Mouse (Mus musculus) MEL (cell line): ENCODE measurements around the gene Gm16430. TPM values are rescaled to one million over a fixed set of nuclear protein-coding genes. Genes with fewer than 3 reads are reported as not detected.
"Not testable (repeated sequence)": the region's sequence is repeated elsewhere in the genome, so short reads cannot be mapped to it uniquely, and the experiment has no call there.

Experiments used
- DNase-seq: peaks from one replicate; pipeline ENCODE4 v3.0.0; 2011; ENCODE audit warnings: low read depth, low spot score
- H3K27ac ChIP-seq: 2 replicates; pipeline ENCODE4 v1.5.1; 2012; ENCODE audit warnings: low read depth, mild to moderate bottlenecking, control low read depth, low read length, moderate library complexity; ENCODE audit not compliant: control insufficient read depth
- H3K27me3 ChIP-seq, 2 experiments: fragments of 150-350 bp in 1 of 2; sonication (generic) in 1 of 2; 2 replicates each; pipeline ENCODE4 v1.6.1; 2012; ENCODE audit warnings: low read length in 2 of 2, mild to moderate bottlenecking in 2 of 2, improper control_type of control experiment in 1 of 2, moderate library complexity in 1 of 2; ENCODE audit not compliant: insufficient read depth in 2 of 2, control insufficient read depth in 1 of 2
- H3K36me3 ChIP-seq, 2 experiments: 2 replicates each; pipeline ENCODE4 v1.6.1; 2012 to 2014; ENCODE audit warnings: low read length in 2 of 2, improper control_type of control experiment in 1 of 2, inconsistent platforms in 1 of 2, mild to moderate bottlenecking in 1 of 2; ENCODE audit not compliant: insufficient read depth in 2 of 2, control insufficient read depth in 1 of 2
- H3K4me1 ChIP-seq, 2 experiments: fragments of 150-350 bp in 1 of 2; sonication (generic) in 1 of 2; 2 replicates each; pipeline ENCODE4 v1.6.1; 2012; ENCODE audit warnings: low read length in 2 of 2, improper control_type of control experiment in 1 of 2, mild to moderate bottlenecking in 1 of 2; ENCODE audit not compliant: insufficient read depth in 2 of 2, control insufficient read depth in 1 of 2
- H3K4me3 ChIP-seq, 2 experiments: fragments of 150-350 bp in 1 of 2; sonication (generic) in 1 of 2; 2 replicates each; pipeline ENCODE4 v1.5.1; 2012; ENCODE audit warnings: low read depth in 2 of 2, low read length in 2 of 2, mild to moderate bottlenecking in 2 of 2, moderate library complexity in 2 of 2, control low read depth in 1 of 2, improper control_type of control experiment in 1 of 2; ENCODE audit not compliant: control insufficient read depth in 1 of 2, insufficient read depth in 1 of 2
- H3K79me2 ChIP-seq: 2 replicates; pipeline ENCODE4 v1.6.1; 2012; ENCODE audit warnings: mild to moderate bottlenecking, low read length, moderate library complexity; ENCODE audit not compliant: control insufficient read depth, poor library complexity, insufficient read depth
- H3K9ac ChIP-seq: 2 replicates; pipeline ENCODE4 v1.6.1; 2012; ENCODE audit warnings: low read depth, mild to moderate bottlenecking, control low read depth, low read length, moderate library complexity; ENCODE audit not compliant: control insufficient read depth, poor library complexity, severe bottlenecking
- H3K9me3 ChIP-seq: fragments of 150-350 bp; sonication (generic); replicated peaks from 2 replicates; pipeline ENCODE4 v1.6.1; 2012; ENCODE audit warnings: mild to moderate bottlenecking, low read length, improper control_type of control experiment, moderate library complexity; ENCODE audit not compliant: insufficient read depth
- polyA plus RNA-seq, 2 experiments: library from polyadenylated mRNA; stranded (reverse) in 1 of 2; unstranded in 1 of 2; fragments of >175 nt in 1 of 2; fragments of >200 nt in 1 of 2; gene quantifications; 2 replicates each; pipeline versions ENCODE4 v1.2.1 to v1.2.4; 2012; ENCODE audit warnings: low replicate concordance in 2 of 2, low read depth in 1 of 2; ENCODE audit not compliant: insufficient read length in 2 of 2, insufficient read depth in 1 of 2, missing spikeins in 1 of 2
- total RNA-seq: library from RNA; depleted of rRNA; stranded (reverse); fragments of 300-350 nt; gene quantifications from 2 replicates; pipeline ENCODE4 v1.2.3, GENCODE M21; 2012; rRNA removed

The Gm16430 gene
- total RNA-seq: not detected in 2 replicates
- not detected for polyA plus RNA-seq

DNA sequence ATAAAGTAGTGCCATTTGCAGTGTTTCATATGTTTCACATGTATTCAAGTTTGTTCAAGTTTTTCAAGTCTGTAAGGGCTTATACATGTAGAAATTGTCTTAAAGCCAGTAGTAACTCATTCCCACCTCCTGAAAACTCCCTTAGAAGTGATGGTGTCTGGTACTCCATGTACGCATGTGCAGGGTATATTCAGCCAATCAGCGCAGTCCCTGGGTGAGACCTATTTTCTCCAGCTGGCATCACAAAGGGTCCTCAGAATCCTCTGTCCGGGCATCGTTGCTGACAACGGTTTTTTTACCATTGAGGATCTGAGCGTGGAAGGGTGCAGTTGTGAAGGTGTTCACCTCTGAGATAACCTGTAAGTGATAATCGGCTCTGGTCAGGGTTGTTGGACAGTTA is at the start of gene Gm16430:
Gene Gm16430 (plus strand): TSS at position 301 of the 400 bp plus-strand sequence.
- DNase-seq, H3K27me3 ChIP-seq, H3K79me2 ChIP-seq, H3K4me3 ChIP-seq, H3K27ac ChIP-seq, H3K4me1 ChIP-seq, H3K9ac ChIP-seq, H3K9me3 ChIP-seq, H3K36me3 ChIP-seq: not testable (repeated sequence)

Other genes starting within 250 kb of the Gm16430 start
- gene Gm16405, start 91.0 kb upstream of the Gm16430 start, total RNA-seq: not detected in 2 replicates
- gene Gm16405, start 91.0 kb upstream of the Gm16430 start, polyA plus RNA-seq: not detected